Mouse (Mus musculus): Measurements from ENCODE around the gene Ano6. TPM values are rescaled to one million over a fixed set of nuclear protein-coding genes. Genes with fewer than 3 reads are reported as not detected.

The Ano6 gene
- polyA plus RNA-seq, 1 experiment = 5.8 TPM

GRCm38 (mm10) chr15:95949336-95949735 is 158.7 kb downstream of the Ano6 start:
- Histone ChIP-seq H3K27ac (ENCODE audit: control insufficient read depth, insufficient read depth, low read depth, low read length) (no peak overlapping the region), H3K4me1 (ENCODE audit: control insufficient read depth, insufficient read depth, low read length) (peaks cover 2% of the 10 kb centered on the region; the same call in 1 of the 2 replicates), H3K36me3 (ENCODE audit: control insufficient read depth, insufficient read depth, low read length) (no peaks in the 10 kb centered on the region), H3K27me3 (ENCODE audit: control insufficient read depth, insufficient read depth, low read length) (no peaks in the 10 kb centered on the region), H3K4me3 (ENCODE audit: control insufficient read depth, low read depth, low read length) (no peak overlapping the region)
- TF ChIP-seq POLR2A (IDR thresholded peaks at IDR 0.05; ENCODE audit: control insufficient read depth, low read depth, low read length) (no peak), CTCF (IDR thresholded peaks at IDR 0.05; ENCODE audit: control insufficient read depth, insufficient read depth, insufficient replicate concordance, low read depth, low read length) (no peak)

DNA sequence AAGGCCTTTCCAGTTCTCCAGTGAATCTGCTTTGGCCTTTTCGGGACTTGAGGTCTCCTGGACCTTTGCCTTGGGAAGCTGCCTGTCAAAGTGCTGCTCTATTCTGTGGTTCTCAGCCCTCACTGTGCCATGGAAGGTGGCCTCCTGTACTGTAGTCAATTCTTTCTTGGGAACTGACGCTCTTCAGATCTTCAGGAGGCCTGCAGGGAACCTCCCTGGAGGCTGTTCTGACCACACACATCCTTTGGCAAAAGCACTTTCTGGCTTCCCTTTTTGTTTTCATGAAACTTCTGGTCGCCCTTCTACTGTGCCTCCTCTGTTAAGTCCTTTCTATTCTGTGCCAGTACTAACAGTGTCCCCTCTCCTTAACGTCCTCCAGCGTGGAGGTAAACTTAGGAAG is 160.9 kb downstream of the Ano6 start:
- TF ChIP-seq POLR2A (IDR thresholded peaks at IDR 0.05; ENCODE audit: control insufficient read depth, low read depth, low read length) (no peak), CTCF (IDR thresholded peaks at IDR 0.05; ENCODE audit: control insufficient read depth, insufficient read depth, insufficient replicate concordance, low read depth, low read length) (no peak)
- no peaks in the 10 kb centered on the region for H3K36me3 ChIP-seq (ENCODE audit: control insufficient read depth, insufficient read depth, low read length)

GRCm38 (mm10) chr15:95956692-95957091 is 166.0 kb downstream of the Ano6 start:
- Histone ChIP-seq H3K27ac (ENCODE audit: control insufficient read depth, insufficient read depth, low read depth, low read length) (no peak overlapping the region), H3K4me3 (ENCODE audit: control insufficient read depth, low read depth, low read length) (no peak overlapping the region), H3K27me3 (ENCODE audit: control insufficient read depth, insufficient read depth, low read length) (no peaks in the 10 kb centered on the region), H3K4me1 (ENCODE audit: control insufficient read depth, insufficient read depth, low read length) (no peaks in the 10 kb centered on the region), H3K36me3 (ENCODE audit: control insufficient read depth, insufficient read depth, low read length) (no peaks in the 10 kb centered on the region)
- no peak for TF ChIP-seq POLR2A (IDR thresholded peaks at IDR 0.05; ENCODE audit: control insufficient read depth, low read depth, low read length)
- TF ChIP-seq CTCF (IDR thresholded peaks at IDR 0.05; ENCODE audit: control insufficient read depth, insufficient read depth, insufficient replicate concordance, low read depth, low read length) = no peak

More for the DNA sequence above, 160.9 kb downstream of the Ano6 start:
- peak overlapping the region; percentile 63 for H3K27ac ChIP-seq (ENCODE audit: control insufficient read depth, insufficient read depth, low read depth, low read length)
- peaks cover 2% of the 10 kb centered on the region; the same call in 1 of the 2 replicates for H3K4me1 ChIP-seq (ENCODE audit: control insufficient read depth, insufficient read depth, low read length)
- H3K4me3 ChIP-seq (ENCODE audit: control insufficient read depth, low read depth, low read length) = no peak overlapping the region
- no peaks in the 10 kb centered on the region for H3K27me3 ChIP-seq (ENCODE audit: control insufficient read depth, insufficient read depth, low read length)

DNA sequence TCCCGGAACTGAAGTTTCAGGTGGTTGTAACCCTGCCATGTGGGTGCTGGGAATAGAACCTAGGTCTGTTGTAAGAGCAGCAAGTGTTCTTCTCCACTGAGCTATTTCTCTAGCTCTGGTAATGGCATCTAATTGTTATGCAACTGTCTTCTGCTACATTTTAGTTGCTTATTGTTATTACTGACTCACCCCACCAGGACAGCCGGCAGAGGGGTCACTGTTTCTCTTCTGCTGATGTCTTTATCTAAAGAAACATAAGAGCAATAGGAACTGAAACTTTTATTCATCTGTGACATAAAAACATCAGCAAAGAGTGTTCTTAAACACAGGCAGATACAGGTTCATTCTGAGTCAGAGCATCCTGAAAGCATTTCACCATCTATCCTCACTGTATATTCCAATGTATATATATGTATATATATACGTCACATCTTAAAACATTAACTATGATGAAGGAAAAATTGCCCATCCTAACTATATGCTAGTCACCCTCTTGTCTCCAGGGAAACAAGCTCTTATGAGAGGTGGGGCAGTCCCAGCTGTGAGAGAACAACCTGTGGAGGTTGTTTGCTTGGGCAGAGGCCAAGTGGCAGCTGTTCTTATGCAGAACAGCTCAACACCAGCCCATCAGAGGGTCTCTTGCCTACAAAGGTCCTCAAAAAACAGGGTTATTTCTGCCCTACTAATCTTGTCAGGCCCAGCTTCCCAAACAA is 171.9 kb downstream of the Ano6 start:
- Histone ChIP-seq H3K4me1 (ENCODE audit: control insufficient read depth, insufficient read depth, low read length) (no peaks in the 10 kb centered on the region), H3K4me3 (ENCODE audit: control insufficient read depth, low read depth, low read length) (no peak overlapping the region), H3K27ac (ENCODE audit: control insufficient read depth, insufficient read depth, low read depth, low read length) (no peak overlapping the region), H3K36me3 (ENCODE audit: control insufficient read depth, insufficient read depth, low read length) (no peaks in the 10 kb centered on the region), H3K27me3 (ENCODE audit: control insufficient read depth, insufficient read depth, low read length) (no peaks in the 10 kb centered on the region)
- TF ChIP-seq POLR2A (IDR thresholded peaks at IDR 0.05; ENCODE audit: control insufficient read depth, low read depth, low read length) (no peak), CTCF (IDR thresholded peaks at IDR 0.05; ENCODE audit: control insufficient read depth, insufficient read depth, insufficient replicate concordance, low read depth, low read length) (no peak)

GRCm38 (mm10) chr15:95963124-95963482 is 172.5 kb downstream of the Ano6 start:
- H3K27ac ChIP-seq (ENCODE audit: control insufficient read depth, insufficient read depth, low read depth, low read length) = no peak overlapping the region
- no peaks in the 10 kb centered on the region for H3K36me3 ChIP-seq (ENCODE audit: control insufficient read depth, insufficient read depth, low read length)
- H3K4me1 ChIP-seq (ENCODE audit: control insufficient read depth, insufficient read depth, low read length) = no peaks in the 10 kb centered on the region
- H3K4me3 ChIP-seq (ENCODE audit: control insufficient read depth, low read depth, low read length) = no peak overlapping the region
- H3K27me3 ChIP-seq (ENCODE audit: control insufficient read depth, insufficient read depth, low read length) = no peaks in the 10 kb centered on the region
- TF ChIP-seq CTCF (IDR thresholded peaks at IDR 0.05; ENCODE audit: control insufficient read depth, insufficient read depth, insufficient replicate concordance, low read depth, low read length) (no peak), POLR2A (IDR thresholded peaks at IDR 0.05; ENCODE audit: control insufficient read depth, low read depth, low read length) (no peak)

DNA sequence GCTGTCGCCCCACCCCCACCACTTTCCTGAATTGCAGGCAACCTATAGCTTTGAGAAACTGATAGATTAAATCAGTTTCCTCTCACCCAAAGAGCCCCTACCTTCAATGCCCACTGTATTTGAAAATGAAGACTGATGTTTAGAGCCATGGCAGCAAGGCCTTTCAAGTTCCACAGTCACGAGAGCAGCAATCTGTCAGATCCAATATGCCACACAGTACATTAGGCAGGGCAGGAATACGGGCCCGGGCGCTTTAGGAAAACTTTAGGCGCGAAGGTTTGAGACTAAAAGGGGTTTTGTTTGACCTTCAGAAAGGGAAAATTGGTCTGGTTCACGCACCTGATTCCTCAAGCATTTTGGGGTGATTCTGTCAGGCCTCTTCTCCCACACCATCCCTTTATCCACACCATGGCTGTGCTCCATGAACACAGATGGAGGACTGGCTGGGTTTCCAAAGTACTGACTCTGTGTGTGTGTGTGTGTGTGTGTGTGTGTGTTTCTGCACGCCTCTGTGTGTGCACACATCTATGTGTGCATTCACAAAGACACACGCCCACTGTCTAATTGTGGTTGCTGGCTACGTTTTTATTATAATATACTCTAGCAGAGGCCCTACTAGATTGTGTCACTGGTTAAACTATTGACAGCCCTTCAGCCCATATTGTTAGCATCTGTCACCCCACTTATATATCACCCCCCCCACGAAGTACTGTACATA is 173.0 kb downstream of the Ano6 start:
- TF ChIP-seq POLR2A (IDR thresholded peaks at IDR 0.05; ENCODE audit: control insufficient read depth, low read depth, low read length) = no peak
- no peak for TF ChIP-seq CTCF (IDR thresholded peaks at IDR 0.05; ENCODE audit: control insufficient read depth, insufficient read depth, insufficient replicate concordance, low read depth, low read length)
- Histone ChIP-seq H3K27me3 (ENCODE audit: control insufficient read depth, insufficient read depth, low read length) (no peaks in the 10 kb centered on the region), H3K27ac (ENCODE audit: control insufficient read depth, insufficient read depth, low read depth, low read length) (no peak overlapping the region), H3K36me3 (ENCODE audit: control insufficient read depth, insufficient read depth, low read length) (no peaks in the 10 kb centered on the region), H3K4me1 (ENCODE audit: control insufficient read depth, insufficient read depth, low read length) (no peaks in the 10 kb centered on the region), H3K4me3 (ENCODE audit: control insufficient read depth, low read depth, low read length) (no peak overlapping the region)

GRCm38 (mm10) chr15:95964251-95964561 is 173.6 kb downstream of the Ano6 start:
- H3K27ac ChIP-seq (ENCODE audit: control insufficient read depth, insufficient read depth, low read depth, low read length) = no peak overlapping the region
- H3K27me3 ChIP-seq (ENCODE audit: control insufficient read depth, insufficient read depth, low read length) = no peaks in the 10 kb centered on the region
- H3K4me1 ChIP-seq (ENCODE audit: control insufficient read depth, insufficient read depth, low read length) = no peaks in the 10 kb centered on the region
- no peak overlapping the region for H3K4me3 ChIP-seq (ENCODE audit: control insufficient read depth, low read depth, low read length)
- TF ChIP-seq CTCF (IDR thresholded peaks at IDR 0.05; ENCODE audit: control insufficient read depth, insufficient read depth, insufficient replicate concordance, low read depth, low read length) = no peak
- no peak for TF ChIP-seq POLR2A (IDR thresholded peaks at IDR 0.05; ENCODE audit: control insufficient read depth, low read depth, low read length)
- H3K36me3 ChIP-seq (ENCODE audit: control insufficient read depth, insufficient read depth, low read length) = no peaks in the 10 kb centered on the region

All from testis, adult 2 months (tissue).